Mouse (Mus musculus): ENCODE measurements at regions not wholly inside any gene's neighbourhood (a gene's known extent, or its start where the extent isn't known, plus 50 kb on each side); places are given as distances from the start of the nearest gene placed in this dataset.

GRCm38 (mm10) chr7:94548332-94548731, 1468.7 kb downstream of the Fam181b start:
- TF ChIP-seq CTCF (conservative IDR thresholded peaks at IDR 0.05; ENCODE audit: low read length): no peak
- TF ChIP-seq NANOG (IDR thresholded peaks at IDR 0.05; ENCODE audit: borderline replicate concordance, low read length): no peak
- TF ChIP-seq POU5F1 (IDR thresholded peaks at IDR 0.05; ENCODE audit: borderline replicate concordance, low read length): no peak

Data from E14TG2a.4 (cell line).